Mouse (Mus musculus): Measurements from ENCODE around the gene Hnrnpll.
A peak's percentile ranks its signal among the peaks of the same experiment; 100 is the strongest.

Gene Hnrnpll

GRCm38 (mm10) chr17:79995091-79995691 lies 66.9 kb downstream of the Hnrnpll start:
- no peak for DNase-seq

- no peak for DNase-seq
Observed at GRCm38 (mm10) chr17:79992114-79992513, 70.0 kb downstream of the Hnrnpll start.

- DNase-seq = no peak
Observed at GRCm38 (mm10) chr17:79991166-79991958, 70.8 kb downstream of the Hnrnpll start.

GRCm38 (mm10) chr17:79990161-79990560 lies 72.0 kb downstream of the Hnrnpll start:
- no peak for DNase-seq

GRCm38 (mm10) chr17:79984450-79984849 lies 77.7 kb downstream of the Hnrnpll start:
- DNase-seq = no peak

- no peak for DNase-seq
Observed at GRCm38 (mm10) chr17:79982955-79983529, 79.1 kb downstream of the Hnrnpll start.

GRCm38 (mm10) chr17:79982548-79982947 lies 79.6 kb downstream of the Hnrnpll start:
- DNase-seq = peak; percentile 79

- peak; percentile 57 for DNase-seq
Observed at GRCm38 (mm10) chr17:79981758-79982481, 80.2 kb downstream of the Hnrnpll start.

- DNase-seq = peak; percentile 54
Observed at GRCm38 (mm10) chr17:79981348-79981747, 80.8 kb downstream of the Hnrnpll start.

- DNase-seq = peak; percentile 58
Observed at GRCm38 (mm10) chr17:79980421-79981120, 81.6 kb downstream of the Hnrnpll start.

All from thymus, postnatal 25 days (tissue).